Mouse (Mus musculus): ENCODE measurements at regions not wholly inside any gene's neighbourhood (a gene's known extent, or its start where the extent isn't known, plus 50 kb on each side); places are given as distances from the start of the nearest gene placed in this dataset.

GRCm38 (mm10) chr13:42607735-42608134, 72.7 kb upstream of the Phactr1 start:
- Histone ChIP-seq H3K36me3 (ENCODE audit: control insufficient read depth, insufficient read depth, low read length) (no peaks in the 10 kb centered on the region), H3K27me3 (ENCODE audit: control insufficient read depth, insufficient read depth, low read length) (no peaks in the 10 kb centered on the region), H3K27ac (ENCODE audit: control insufficient read depth, insufficient read depth, low read length) (no peak overlapping the region), H3K4me3 (ENCODE audit: control insufficient read depth, insufficient read depth, low read length) (no peak overlapping the region), H3K4me1 (replicated peaks; ENCODE audit: control insufficient read depth, insufficient read depth, low read length) (no peaks in the 10 kb centered on the region)
- DNase-seq = no peak
- 68% methylated on average over 10 of the region's 10 CpGs for whole genome bisulfite sequencing
- TF ChIP-seq CTCF (IDR thresholded peaks at IDR 0.05; ENCODE audit: borderline replicate concordance, control insufficient read depth, extremely low read depth, insufficient read depth, low read length, poor library complexity) = no peak
- no peak for TF ChIP-seq POLR2A (IDR thresholded peaks at IDR 0.05; ENCODE audit: control insufficient read depth, extremely low read depth, insufficient read depth, low read length, poor library complexity)

GRCm38 (mm10) chr13:42608963-42609362, 71.5 kb upstream of the Phactr1 start:
- Histone ChIP-seq H3K27me3 (ENCODE audit: control insufficient read depth, insufficient read depth, low read length) (no peaks in the 10 kb centered on the region), H3K27ac (ENCODE audit: control insufficient read depth, insufficient read depth, low read length) (no peak overlapping the region), H3K4me3 (ENCODE audit: control insufficient read depth, insufficient read depth, low read length) (no peak overlapping the region), H3K4me1 (replicated peaks; ENCODE audit: control insufficient read depth, insufficient read depth, low read length) (no peaks in the 10 kb centered on the region), H3K36me3 (ENCODE audit: control insufficient read depth, insufficient read depth, low read length) (no peaks in the 10 kb centered on the region)
- DNase-seq = no peak
- WGBS = 45% methylated on average over 4 of the region's 4 CpGs
- TF ChIP-seq POLR2A (IDR thresholded peaks at IDR 0.05; ENCODE audit: control insufficient read depth, extremely low read depth, insufficient read depth, low read length, poor library complexity) (no peak), CTCF (IDR thresholded peaks at IDR 0.05; ENCODE audit: borderline replicate concordance, control insufficient read depth, extremely low read depth, insufficient read depth, low read length, poor library complexity) (no peak)

GRCm38 (mm10) chr13:42613326-42613725, 67.1 kb upstream of the Phactr1 start:
- TF ChIP-seq POLR2A (IDR thresholded peaks at IDR 0.05; ENCODE audit: control insufficient read depth, extremely low read depth, insufficient read depth, low read length, poor library complexity) (no peak), CTCF (IDR thresholded peaks at IDR 0.05; ENCODE audit: borderline replicate concordance, control insufficient read depth, extremely low read depth, insufficient read depth, low read length, poor library complexity) (no peak)
- Histone ChIP-seq H3K36me3 (ENCODE audit: control insufficient read depth, insufficient read depth, low read length) (no peaks in the 10 kb centered on the region), H3K4me3 (ENCODE audit: control insufficient read depth, insufficient read depth, low read length) (no peak overlapping the region), H3K4me1 (replicated peaks; ENCODE audit: control insufficient read depth, insufficient read depth, low read length) (no peaks in the 10 kb centered on the region), H3K27ac (ENCODE audit: control insufficient read depth, insufficient read depth, low read length) (no peak overlapping the region), H3K27me3 (ENCODE audit: control insufficient read depth, insufficient read depth, low read length) (no peaks in the 10 kb centered on the region)
- WGBS = 91% methylated on average over 4 of the region's 4 CpGs
- DNase-seq = no peak

GRCm38 (mm10) chr13:42615826-42616225, 64.6 kb upstream of the Phactr1 start:
- DNase-seq = no peak
- WGBS = 96% methylated on average over 5 of the region's 5 CpGs
- no peak overlapping the region for H3K27ac ChIP-seq (ENCODE audit: control insufficient read depth, insufficient read depth, low read length)
- H3K36me3 ChIP-seq (ENCODE audit: control insufficient read depth, insufficient read depth, low read length) = no peaks in the 10 kb centered on the region
- no peak overlapping the region for H3K4me3 ChIP-seq (ENCODE audit: control insufficient read depth, insufficient read depth, low read length)
- no peaks in the 10 kb centered on the region for H3K27me3 ChIP-seq (ENCODE audit: control insufficient read depth, insufficient read depth, low read length)
- no peak for TF ChIP-seq POLR2A (IDR thresholded peaks at IDR 0.05; ENCODE audit: control insufficient read depth, extremely low read depth, insufficient read depth, low read length, poor library complexity)
- no peak for TF ChIP-seq CTCF (IDR thresholded peaks at IDR 0.05; ENCODE audit: borderline replicate concordance, control insufficient read depth, extremely low read depth, insufficient read depth, low read length, poor library complexity)
- no peaks in the 10 kb centered on the region for H3K4me1 ChIP-seq (replicated peaks; ENCODE audit: control insufficient read depth, insufficient read depth, low read length)

GRCm38 (mm10) chr13:42617225-42617624, 63.2 kb upstream of the Phactr1 start:
- H3K27ac ChIP-seq (ENCODE audit: control insufficient read depth, insufficient read depth, low read length) = no peak overlapping the region
- WGBS = 91% methylated on average over 6 of the region's 6 CpGs
- no peak for TF ChIP-seq CTCF (IDR thresholded peaks at IDR 0.05; ENCODE audit: borderline replicate concordance, control insufficient read depth, extremely low read depth, insufficient read depth, low read length, poor library complexity)
- no peak for TF ChIP-seq POLR2A (IDR thresholded peaks at IDR 0.05; ENCODE audit: control insufficient read depth, extremely low read depth, insufficient read depth, low read length, poor library complexity)
- H3K27me3 ChIP-seq (ENCODE audit: control insufficient read depth, insufficient read depth, low read length) = no peaks in the 10 kb centered on the region
- no peaks in the 10 kb centered on the region for H3K36me3 ChIP-seq (ENCODE audit: control insufficient read depth, insufficient read depth, low read length)
- H3K4me3 ChIP-seq (ENCODE audit: control insufficient read depth, insufficient read depth, low read length) = no peak overlapping the region
- H3K4me1 ChIP-seq (replicated peaks; ENCODE audit: control insufficient read depth, insufficient read depth, low read length) = no peaks in the 10 kb centered on the region
- DNase-seq = no peak

GRCm38 (mm10) chr13:42617844-42618243, 62.6 kb upstream of the Phactr1 start:
- Histone ChIP-seq H3K36me3 (ENCODE audit: control insufficient read depth, insufficient read depth, low read length) (no peaks in the 10 kb centered on the region), H3K4me3 (ENCODE audit: control insufficient read depth, insufficient read depth, low read length) (no peak overlapping the region), H3K27me3 (ENCODE audit: control insufficient read depth, insufficient read depth, low read length) (no peaks in the 10 kb centered on the region), H3K4me1 (replicated peaks; ENCODE audit: control insufficient read depth, insufficient read depth, low read length) (no peaks in the 10 kb centered on the region), H3K27ac (ENCODE audit: control insufficient read depth, insufficient read depth, low read length) (no peak overlapping the region)
- no peak for TF ChIP-seq POLR2A (IDR thresholded peaks at IDR 0.05; ENCODE audit: control insufficient read depth, extremely low read depth, insufficient read depth, low read length, poor library complexity)
- TF ChIP-seq CTCF (IDR thresholded peaks at IDR 0.05; ENCODE audit: borderline replicate concordance, control insufficient read depth, extremely low read depth, insufficient read depth, low read length, poor library complexity) = no peak
- DNase-seq = no peak
- WGBS = 75% methylated on average over 4 of the region's 4 CpGs
